In genomic region chr14:48631486-48631885, GRCm38 (mm10) we compare ENCODE assay signal across 19 mouse cellular contexts. TPM values are rescaled to one million over a fixed set of nuclear protein-coding genes. Genes with fewer than 3 reads are reported as not detected.
DNase-seq lines count a peak whose midpoint lies in the region; ATAC-seq lines count a peak whose summit lies in the region.
"Had no signal": no experiment of that assay in that cellular context is flagged by ENCODE, and none has a peak within 500 bp of the region (broad histone marks: within the 10 kb centered on the region; RNA-seq: fewer than 3 reads in every experiment).

No protein-coding gene starts in this region.

- no peak overlapping the region for H3K4me2 ChIP-seq in midbrain, embryonic 11.5 days
- no peak overlapping the region for H3K4me2 ChIP-seq in midbrain, embryonic 14.5 days (ENCODE audit: low read length)
- H3K4me2 ChIP-seq: embryonic facial prominence, embryonic 12.5 days; forebrain, embryonic 12.5 days had no signal

- H3K9me3 ChIP-seq in midbrain, embryonic 11.5 days (ENCODE audit: control insufficient read depth, low read length) = no peaks in the 10 kb centered on the region
- H3K9me3 ChIP-seq in midbrain, embryonic 14.5 days (ENCODE audit: control insufficient read depth, low read length) = no peaks in the 10 kb centered on the region
- H3K9me3 ChIP-seq: embryonic facial prominence, embryonic 10.5 days; embryonic facial prominence, embryonic 12.5 days; forebrain, embryonic 10.5 days; forebrain, embryonic 12.5 days had no signal

- no peaks in the 10 kb centered on the region for H3K4me1 ChIP-seq in midbrain, embryonic 11.5 days (ENCODE audit: control insufficient read depth, insufficient read depth, low read length)
- no peaks in the 10 kb centered on the region for H3K4me1 ChIP-seq in midbrain, embryonic 14.5 days (ENCODE audit: control insufficient read depth, insufficient read depth, low read length)
- H3K4me1 ChIP-seq: embryonic facial prominence, embryonic 10.5 days; embryonic facial prominence, embryonic 12.5 days; forebrain, embryonic 12.5 days had no signal

- ATAC-seq in midbrain, embryonic 11.5 days (ENCODE audit: low FRiP score) = no peak
- no peak for ATAC-seq in midbrain, embryonic 14.5 days (ENCODE audit: low FRiP score, low TSS enrichment)
- ATAC-seq: activated CD4-positive, CD25-positive, alpha-beta regulatory T cell, adult 4 months; forebrain, embryonic 14.5 days; forebrain, embryonic 16.5 days; Patski had no signal

- H3K9ac ChIP-seq in midbrain, embryonic 11.5 days (ENCODE audit: low read length) = no peak overlapping the region
- no peak overlapping the region for H3K9ac ChIP-seq in midbrain, embryonic 14.5 days (replicated peaks; ENCODE audit: low read length)
- H3K9ac ChIP-seq: embryonic facial prominence, embryonic 12.5 days; forebrain, embryonic 12.5 days had no signal

- WGBS in midbrain, embryonic 11.5 days = 87% methylated on average over 2 of the region's 2 CpGs
- WGBS in midbrain, embryonic 14.5 days = 79% methylated on average over 2 of the region's 2 CpGs

- H3K27me3 ChIP-seq in midbrain, embryonic 11.5 days (ENCODE audit: control insufficient read depth, insufficient read depth, low read length) = no peaks in the 10 kb centered on the region
- H3K27me3 ChIP-seq in midbrain, embryonic 14.5 days (ENCODE audit: control insufficient read depth, insufficient read depth, low read length) = no peaks in the 10 kb centered on the region
- H3K27me3 ChIP-seq: embryonic facial prominence, embryonic 12.5 days had no signal

- no peak overlapping the region for H3K4me3 ChIP-seq in midbrain, embryonic 11.5 days (ENCODE audit: low read depth, low read length)
- no peak overlapping the region for H3K4me3 ChIP-seq in midbrain, embryonic 14.5 days (replicated peaks; ENCODE audit: low read depth, low read length)
- H3K4me3 ChIP-seq: embryonic facial prominence, embryonic 10.5 days; embryonic facial prominence, embryonic 12.5 days; forebrain, embryonic 10.5 days; forebrain, embryonic 12.5 days had no signal

- H3K27ac ChIP-seq in midbrain, embryonic 11.5 days (ENCODE audit: low read depth, low read length) = no peak overlapping the region
- no peak overlapping the region for H3K27ac ChIP-seq in midbrain, embryonic 14.5 days (replicated peaks; ENCODE audit: low read depth, low read length)
- H3K27ac ChIP-seq: embryonic facial prominence, embryonic 10.5 days; embryonic facial prominence, embryonic 12.5 days; forebrain, embryonic 10.5 days; forebrain, embryonic 12.5 days had no signal

- peak; percentile 52 to 56 for DNase-seq in cerebellum, postnatal 14 days
- DNase-seq in cerebellum, adult 9-11 months = no peak
- peak; percentile 47 for DNase-seq in midbrain, embryonic 11.5 days (ENCODE audit: low spot score, missing footprints)
- DNase-seq in midbrain, embryonic 14.5 days = no peak
- DNase-seq in Muller cell, postnatal 12 days (ENCODE audit: inconsistent ontology term) = no peak
- DNase-seq: adrenal gland, adult 8-10 months; adrenal gland, postnatal 14 days; adrenal gland, postnatal 36 days; cerebellum, adult 18-20 months; cerebellum, adult 8-10 months had no signal

- no peaks in the 10 kb centered on the region for H3K36me3 ChIP-seq in midbrain, embryonic 11.5 days (ENCODE audit: control insufficient read depth, insufficient read depth, low read length)
- H3K36me3 ChIP-seq in midbrain, embryonic 14.5 days (ENCODE audit: control insufficient read depth, insufficient read depth, low read length) = no peaks in the 10 kb centered on the region
- H3K36me3 ChIP-seq: embryonic facial prominence, embryonic 10.5 days; embryonic facial prominence, embryonic 12.5 days; forebrain, embryonic 10.5 days; forebrain, embryonic 12.5 days had no signal

RNA-seq across cellular contexts. Expression of gene Otx2, which starts 42.1 kb away (rescaled TPM):
- polyA plus RNA-seq in midbrain, embryonic 11.5 days (2014; fragmentation: Nextera tagmentation; extraction: Ambion mirVana) = 229 and 230 TPM in 2 replicates
- 103 and 129 TPM in 2 replicates for polyA plus RNA-seq in midbrain, embryonic 14.5 days (2014; fragmentation: Nextera tagmentation; extraction: Ambion mirVana)
- polyA plus RNA-seq: C2C12, Patski had no signal

Comparison
In these comparisons a context has a peak if more than half of its experiments do, and no peak if none do; other contexts are left out.
1. DNase-seq: peak in cerebellum, postnatal 14 days (2 of 2) and midbrain, embryonic 11.5 days (single experiment); none in cerebellum, adult 9-11 months (single experiment), midbrain, embryonic 14.5 days (single experiment) and Muller cell, postnatal 12 days (single experiment).